Mouse (Mus musculus) layer of hippocampus, postnatal 36 days (tissue): ENCODE measurements around the gene Acmsd. TPM values are rescaled to one million over a fixed set of nuclear protein-coding genes. Genes with fewer than 3 reads are reported as not detected.

Experiments used
- DNase-seq, 2 experiments: peaks; one replicate each; pipeline ENCODE4 v3.0.0; 2022
- total RNA-seq, 2 experiments: library from RNA; stranded (reverse); gene quantifications; 2 replicates each; pipeline ENCODE4 v1.2.3; 2021

Acmsd gene
- total RNA-seq, 2 experiments from 2014 or later = not detected

DNA sequence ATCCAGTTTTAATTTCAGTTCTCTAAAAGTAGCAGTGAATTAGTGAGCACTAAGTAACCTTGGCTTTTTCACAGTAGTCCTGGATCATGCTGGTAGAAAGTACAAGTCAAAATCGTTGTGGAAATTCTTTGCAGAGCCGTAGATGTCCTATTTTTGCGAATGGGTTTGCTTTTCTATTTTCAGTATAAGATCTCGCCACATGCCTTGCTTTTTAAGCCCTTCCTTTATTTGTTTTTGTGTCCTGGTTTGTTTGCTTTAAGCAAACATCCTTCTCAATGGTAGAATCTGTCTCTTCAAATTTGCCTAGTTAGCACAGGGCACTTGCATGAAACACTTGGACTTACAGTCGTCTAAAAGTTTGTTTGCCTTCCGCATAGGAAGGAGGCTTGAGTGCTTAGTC lies 47.0 kb downstream of the Acmsd start:
- DNase-seq = no peak

DNA sequence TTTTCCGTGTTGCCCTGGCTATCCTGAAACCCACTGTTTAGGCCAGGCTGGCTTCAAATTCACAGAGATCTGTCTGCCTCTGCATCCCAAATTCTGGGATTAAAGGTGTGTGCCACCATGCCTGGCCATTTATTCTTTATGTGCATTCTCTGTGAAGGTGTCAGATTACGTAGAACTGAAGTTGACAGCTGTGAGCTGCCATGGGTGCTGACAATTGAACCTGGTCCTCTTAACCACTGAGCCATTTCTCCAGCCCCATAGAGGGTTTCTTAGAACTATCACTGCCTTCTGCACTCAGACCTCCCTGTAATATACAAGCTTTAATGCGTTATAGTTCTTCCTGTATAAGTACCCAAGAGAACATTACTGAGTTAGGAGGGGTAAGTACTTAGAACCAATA lies 49.4 kb downstream of the Acmsd start:
- DNase-seq = no peak

GRCm38 (mm10) chr1:127780142-127780541 lies 50.9 kb downstream of the Acmsd start:
- no peak for DNase-seq

GRCm38 (mm10) chr1:127780849-127781248 lies 51.6 kb downstream of the Acmsd start:
- DNase-seq = no peak

DNA sequence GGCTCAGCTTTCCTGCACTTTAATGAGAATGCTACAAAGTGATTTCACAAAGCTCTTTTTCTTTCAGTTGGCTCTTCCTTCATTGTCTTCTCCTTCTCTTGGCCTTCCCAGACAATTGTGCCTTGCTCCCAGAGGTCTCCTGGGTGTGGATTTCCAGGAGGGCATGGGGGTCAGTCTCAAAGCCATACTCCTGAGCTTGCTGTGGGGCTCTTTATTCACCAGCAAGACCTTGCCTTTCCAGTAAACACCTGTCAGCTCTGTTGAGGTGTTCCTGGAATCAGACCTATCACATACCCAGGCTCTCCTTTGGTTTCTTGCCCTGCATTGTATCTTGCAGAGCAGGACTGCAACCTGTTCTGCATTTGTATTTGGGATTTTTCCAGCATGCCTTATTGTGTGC lies 54.6 kb downstream of the Acmsd start:
- DNase-seq = no peak

GRCm38 (mm10) chr1:127785882-127786281 lies 56.7 kb downstream of the Acmsd start:
- DNase-seq = no peak

GRCm38 (mm10) chr1:127788943-127789342 lies 59.7 kb downstream of the Acmsd start:
- no peak for DNase-seq

- DNase-seq = no peak
These were observed 64.2 kb downstream of the Acmsd start for GRCm38 (mm10) chr1:127793459-127793858.

GRCm38 (mm10) chr1:127795087-127795769 lies 66.0 kb downstream of the Acmsd start:
- no peak for DNase-seq

- DNase-seq = no peak
These were observed 67.1 kb downstream of the Acmsd start for GRCm38 (mm10) chr1:127796341-127796740.

- no peak for DNase-seq
These were observed 67.5 kb downstream of the Acmsd start for GRCm38 (mm10) chr1:127796752-127797151.

- no peak for DNase-seq
These were observed 73.7 kb downstream of the Acmsd start for GRCm38 (mm10) chr1:127802916-127803315.

GRCm38 (mm10) chr1:127808671-127809070 lies 79.5 kb downstream of the Acmsd start:
- DNase-seq = no peak

GRCm38 (mm10) chr1:127812929-127813328 lies 83.7 kb downstream of the Acmsd start:
- DNase-seq = no peak

DNA sequence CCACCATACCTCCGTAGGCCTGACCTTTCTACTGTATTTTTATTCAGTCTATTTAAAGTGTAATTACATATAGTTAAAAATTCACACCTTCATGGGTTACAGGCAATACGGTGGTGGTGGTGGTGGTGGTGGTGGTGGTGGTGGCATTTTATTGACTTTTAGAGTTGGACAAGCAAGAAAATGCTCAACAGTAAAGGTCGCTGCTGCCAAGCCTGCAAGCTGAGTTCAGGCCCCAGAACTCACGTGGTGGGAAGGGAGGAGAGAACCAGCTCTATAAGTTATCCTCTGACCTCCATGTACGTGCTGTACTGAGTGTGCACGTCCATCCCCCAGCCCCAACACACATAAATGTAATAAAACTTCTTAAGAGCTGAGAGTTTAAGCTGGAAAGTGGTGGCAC lies 87.2 kb downstream of the Acmsd start:
- DNase-seq = no peak

Other genes starting within 250 kb of the Acmsd start
- gene Tmem163, start 49.9 kb upstream of the Acmsd start, total RNA-seq = 10 to 100 TPM; 10.4 to 11.7 TPM
- gene Ccnt2, start 44.8 kb downstream of the Acmsd start, total RNA-seq = 10 to 100 TPM; 65.2 to 76.8 TPM
- gene Map3k19, start 125.6 kb downstream of the Acmsd start, total RNA-seq = 1 to 10 TPM; 6.1 to 7.1 TPM
- gene Rab3gap1, start 139.4 kb downstream of the Acmsd start, total RNA-seq = 10 to 100 TPM; 68.5 to 69.1 TPM